Mouse (Mus musculus) hindbrain, embryonic 13.5 days (tissue): ENCODE measurements around the gene Antxr2. TPM values are rescaled to one million over a fixed set of nuclear protein-coding genes. Genes with fewer than 3 reads are reported as not detected.

Source experiments
- ATAC-seq: fragments of 200-750 bp; cut with Nextera tagmentation; 2 replicates; pipeline ENCODE4 v1.8.0; 2017; ENCODE audit warnings: moderate TSS enrichment; ENCODE audit not compliant: low FRiP score
- H3K27ac ChIP-seq: fragments of 300-500 bp; sonication (generic); 2 replicates; pipeline ENCODE4 v1.5.1; 2015; ENCODE audit warnings: inconsistent platforms, mild to moderate bottlenecking, moderate library complexity
- H3K27me3 ChIP-seq: fragments of 300-500 bp; sonication (generic); 2 replicates; pipeline ENCODE4 v1.6.1; 2015; ENCODE audit warnings: mild to moderate bottlenecking, inconsistent platforms
- H3K36me3 ChIP-seq: fragments of 300-500 bp; sonication (generic); 2 replicates; pipeline ENCODE4 v1.6.1; 2015; ENCODE audit warnings: mild to moderate bottlenecking, inconsistent platforms
- H3K4me1 ChIP-seq: fragments of 300-500 bp; sonication (generic); replicated peaks from 2 replicates; pipeline ENCODE4 v1.6.1; 2015; ENCODE audit warnings: inconsistent platforms
- H3K4me2 ChIP-seq: fragments of 300-500 bp; sonication (generic); 2 replicates; pipeline ENCODE4 v1.6.1; 2015; ENCODE audit warnings: inconsistent platforms, mild to moderate bottlenecking, moderate library complexity
- H3K4me3 ChIP-seq: fragments of 300-500 bp; sonication (generic); 2 replicates; pipeline ENCODE4 v1.5.1; 2015; ENCODE audit warnings: mild to moderate bottlenecking, inconsistent platforms
- H3K9ac ChIP-seq: fragments of 300-500 bp; sonication (generic); 2 replicates; pipeline ENCODE4 v1.6.1; 2015; ENCODE audit warnings: mild to moderate bottlenecking, inconsistent platforms
- H3K9me3 ChIP-seq: fragments of 300-500 bp; sonication (generic); 2 replicates; pipeline ENCODE4 v1.6.1; 2016; ENCODE audit warnings: inconsistent platforms
- WGBS: fragments of 180-500 bp; shearing (Covaris S2); methylation state at CpG from one replicate; pipeline ENCODE4 v1.1.7; 2015; 5-methylcytosine and 5-hydroxymethylcytosine counted together
- polyA plus RNA-seq: library from polyadenylated mRNA; unstranded; fragments of >200 nt; fragmentation: Nextera tagmentation; extraction: Ambion mirVana; gene quantifications from 2 replicates; pipeline ENCODE4 v1.2.1, GENCODE M21; 2015

Antxr2 gene
- polyA plus RNA-seq, 1 experiment from 2014 or later = 4.6 TPM

- 96% methylated on average over 4 of the region's 4 CpGs for WGBS
- no peak overlapping the region for H3K27ac ChIP-seq
- no peaks in the 10 kb centered on the region for H3K27me3 ChIP-seq
- ATAC-seq = no peak
- no peak overlapping the region for H3K9ac ChIP-seq
- no peak overlapping the region for H3K4me2 ChIP-seq
- no peaks in the 10 kb centered on the region for H3K9me3 ChIP-seq
- no peaks in the 10 kb centered on the region for H3K36me3 ChIP-seq
- peaks cover 6% of the 10 kb centered on the region; the same call in 1 of the 2 replicates for H3K4me1 ChIP-seq
- H3K4me3 ChIP-seq = no peak overlapping the region
These were observed 9.3 kb downstream of the Antxr2 start for GRCm38 (mm10) chr5:98021518-98021917.

DNA sequence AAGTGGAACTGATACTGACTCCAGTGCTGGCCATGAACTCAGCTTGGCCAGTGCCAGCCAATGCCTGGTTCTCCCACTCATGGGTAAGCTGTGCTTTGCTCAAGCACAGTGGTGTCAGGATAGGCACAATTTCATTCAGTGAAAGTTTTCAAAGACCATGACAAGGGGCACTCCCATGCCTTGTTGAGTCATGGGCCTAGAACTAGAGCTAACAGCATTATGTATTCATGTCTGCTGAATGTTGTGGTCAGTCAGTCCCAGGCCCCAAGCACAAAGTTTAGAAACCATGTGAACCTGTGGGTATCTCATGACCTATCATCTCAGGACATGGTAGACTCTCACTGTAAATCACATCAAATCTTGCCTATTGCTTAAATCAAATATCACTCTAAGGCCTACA is 10.2 kb downstream of the Antxr2 start:
- no peaks in the 10 kb centered on the region for H3K36me3 ChIP-seq
- no peak for ATAC-seq
- no peaks in the 10 kb centered on the region for H3K27me3 ChIP-seq
- no peak overlapping the region for H3K4me2 ChIP-seq
- H3K4me1 ChIP-seq = peaks cover 8% of the 10 kb centered on the region; the same call in 1 of the 2 replicates
- H3K27ac ChIP-seq = no peak overlapping the region
- H3K9me3 ChIP-seq = no peaks in the 10 kb centered on the region
- no peak overlapping the region for H3K4me3 ChIP-seq
- no peak overlapping the region for H3K9ac ChIP-seq

DNA sequence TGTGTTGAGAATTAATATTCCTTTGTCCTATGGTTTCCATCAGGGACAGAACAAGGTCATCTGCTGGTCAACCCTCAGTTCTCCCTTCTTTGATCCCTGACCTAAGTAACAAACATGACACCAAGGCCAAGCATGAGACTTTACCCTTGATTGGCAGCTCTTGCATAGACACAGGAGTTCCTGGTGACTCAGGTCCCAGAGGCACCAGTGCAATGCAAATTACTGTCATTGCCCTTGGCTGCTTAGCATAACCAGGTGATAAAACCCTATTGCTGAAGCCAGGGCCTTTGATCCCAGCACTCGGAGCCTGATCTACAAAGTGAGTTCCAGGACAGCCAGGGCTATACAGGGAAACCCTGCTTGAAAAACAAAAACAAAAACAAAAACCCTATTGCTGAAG is 11.4 kb downstream of the Antxr2 start:
- Histone ChIP-seq H3K4me1 (peaks cover 8% of the 10 kb centered on the region; the same call in 1 of the 2 replicates), H3K4me2 (no peak overlapping the region), H3K27ac (no peak overlapping the region), H3K9ac (no peak overlapping the region), H3K9me3 (no peaks in the 10 kb centered on the region), H3K36me3 (no peaks in the 10 kb centered on the region), H3K27me3 (no peaks in the 10 kb centered on the region), H3K4me3 (no peak overlapping the region)
- 67% methylated on average over 1 of the region's 1 CpGs for WGBS
- ATAC-seq = no peak

GRCm38 (mm10) chr5:98018162-98018561 is 12.7 kb downstream of the Antxr2 start:
- H3K4me3 ChIP-seq = no peak overlapping the region
- no peak for ATAC-seq
- H3K4me1 ChIP-seq = peaks cover 8% of the 10 kb centered on the region; the same call in 1 of the 2 replicates
- 94% methylated on average over 6 of the region's 6 CpGs for WGBS
- H3K9ac ChIP-seq = no peak overlapping the region
- no peak overlapping the region for H3K27ac ChIP-seq
- no peaks in the 10 kb centered on the region for H3K36me3 ChIP-seq
- no peak overlapping the region for H3K4me2 ChIP-seq
- H3K27me3 ChIP-seq = no peaks in the 10 kb centered on the region
- no peaks in the 10 kb centered on the region for H3K9me3 ChIP-seq

DNA sequence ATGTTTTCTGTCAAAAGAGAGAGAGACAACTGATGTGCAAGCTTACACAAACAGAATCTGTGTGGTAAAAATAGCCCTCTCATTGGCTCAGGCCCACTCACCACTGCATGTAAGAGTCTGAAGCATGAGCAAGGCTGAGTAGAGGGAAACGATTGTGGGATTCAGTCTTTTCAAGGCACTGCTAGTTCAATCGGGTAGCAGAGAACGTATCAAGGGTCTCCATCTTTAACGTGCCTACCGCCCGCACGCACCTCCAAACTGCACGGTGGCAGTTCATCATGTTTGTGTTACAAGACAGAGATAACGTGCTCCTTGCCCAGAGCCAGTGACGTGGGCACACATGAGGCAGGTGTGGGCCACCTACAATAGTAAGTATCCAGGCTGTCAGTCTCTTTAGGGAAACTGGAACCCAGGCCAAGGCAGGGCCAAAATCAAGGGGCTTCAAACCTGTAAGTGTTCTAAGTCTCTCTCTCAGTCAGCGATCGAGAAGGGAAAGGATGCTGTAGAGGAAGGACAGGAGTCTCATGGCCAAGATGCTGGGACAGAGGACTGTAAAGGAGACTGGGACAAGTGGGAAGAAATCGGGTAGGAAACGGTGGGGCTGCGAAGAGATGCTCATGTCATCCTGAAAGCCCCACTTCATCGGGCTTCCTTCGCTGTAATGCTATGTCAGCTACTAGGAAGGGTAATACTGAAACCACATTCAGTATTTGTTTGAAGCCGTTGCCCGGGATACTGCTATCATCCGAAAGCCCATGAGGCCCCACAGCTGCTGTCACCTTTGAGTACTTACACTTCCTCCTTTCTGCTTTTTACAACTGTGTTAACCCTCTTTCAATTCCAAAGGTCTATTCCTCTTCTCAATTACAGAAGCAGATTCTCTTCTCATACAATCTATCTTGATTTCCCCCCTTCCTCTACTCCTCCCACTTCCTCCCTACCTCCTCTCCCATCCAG is 14.3 kb downstream of the Antxr2 start:
- H3K4me1 ChIP-seq = peaks cover 8% of the 10 kb centered on the region; the same call in 1 of the 2 replicates
- H3K4me2 ChIP-seq = no peak overlapping the region
- no peaks in the 10 kb centered on the region for H3K27me3 ChIP-seq
- H3K36me3 ChIP-seq = no peaks in the 10 kb centered on the region
- H3K27ac ChIP-seq = no peak overlapping the region
- no peak overlapping the region for H3K9ac ChIP-seq
- WGBS = 75% methylated on average over 20 of the region's 20 CpGs
- H3K9me3 ChIP-seq = no peaks in the 10 kb centered on the region
- H3K4me3 ChIP-seq = no peak overlapping the region
- no peak for ATAC-seq

DNA sequence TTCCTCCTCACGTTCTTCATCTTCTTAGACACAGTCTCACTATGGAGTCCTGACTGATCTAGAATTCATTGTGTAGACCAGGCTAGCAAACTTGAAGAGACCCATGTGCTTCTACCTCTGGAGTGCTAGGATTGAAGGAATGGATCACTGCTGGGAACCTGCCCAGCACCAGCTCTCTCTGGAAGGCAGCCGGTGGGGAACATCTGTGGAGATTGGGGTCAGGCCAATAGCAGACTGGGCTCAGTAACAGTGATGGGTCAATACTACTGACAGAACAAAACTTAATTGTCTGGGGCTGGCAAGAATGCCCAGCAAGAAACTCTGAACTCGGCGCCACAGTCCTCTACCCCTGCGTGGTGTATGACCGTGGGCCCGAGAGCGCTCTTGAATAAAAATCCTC is 25.1 kb downstream of the Antxr2 start:
- H3K4me1 ChIP-seq = no peaks in the 10 kb centered on the region
- H3K9ac ChIP-seq = no peak overlapping the region
- no peak for ATAC-seq
- whole genome bisulfite sequencing = 95% methylated on average over 8 of the region's 8 CpGs
- H3K27me3 ChIP-seq = no peaks in the 10 kb centered on the region
- no peak overlapping the region for H3K4me3 ChIP-seq
- H3K4me2 ChIP-seq = no peak overlapping the region
- no peak overlapping the region for H3K27ac ChIP-seq
- no peaks in the 10 kb centered on the region; the same call in 1 of the 2 replicates for H3K9me3 ChIP-seq
- no peaks in the 10 kb centered on the region for H3K36me3 ChIP-seq

DNA sequence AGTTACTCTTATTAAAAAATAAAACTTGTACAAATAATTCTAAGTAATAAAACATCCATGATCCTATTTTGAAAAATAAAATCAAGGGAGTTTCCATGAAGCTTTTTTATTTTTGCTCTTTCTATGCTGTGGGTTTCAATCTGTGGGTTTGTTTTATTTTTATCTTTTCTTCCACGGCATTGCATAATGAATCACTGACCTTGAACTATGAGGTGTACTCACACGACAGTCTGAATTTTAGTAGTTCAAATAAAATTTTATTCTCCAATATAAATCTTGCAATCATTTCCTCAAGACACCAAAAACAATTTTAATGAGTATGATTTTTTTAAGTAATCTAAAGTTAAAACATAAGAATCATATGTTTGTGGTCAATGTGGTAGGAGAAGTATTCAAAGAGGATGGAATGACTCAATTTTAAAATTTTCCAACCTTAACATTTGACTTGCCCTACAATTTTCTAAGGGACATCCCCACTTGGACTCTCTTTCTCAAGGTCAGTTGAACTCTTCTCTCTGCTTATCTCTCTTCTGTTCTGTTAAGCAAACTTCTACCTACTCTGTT is 31.5 kb downstream of the Antxr2 start:
- Histone ChIP-seq H3K4me1 (no peaks in the 10 kb centered on the region), H3K9me3 (no peaks in the 10 kb centered on the region), H3K4me3 (no peak overlapping the region), H3K27me3 (no peaks in the 10 kb centered on the region), H3K4me2 (no peak overlapping the region), H3K36me3 (no peaks in the 10 kb centered on the region), H3K27ac (no peak overlapping the region), H3K9ac (no peak overlapping the region)
- ATAC-seq = no peak
- 88% methylated on average over 2 of the region's 2 CpGs for WGBS

DNA sequence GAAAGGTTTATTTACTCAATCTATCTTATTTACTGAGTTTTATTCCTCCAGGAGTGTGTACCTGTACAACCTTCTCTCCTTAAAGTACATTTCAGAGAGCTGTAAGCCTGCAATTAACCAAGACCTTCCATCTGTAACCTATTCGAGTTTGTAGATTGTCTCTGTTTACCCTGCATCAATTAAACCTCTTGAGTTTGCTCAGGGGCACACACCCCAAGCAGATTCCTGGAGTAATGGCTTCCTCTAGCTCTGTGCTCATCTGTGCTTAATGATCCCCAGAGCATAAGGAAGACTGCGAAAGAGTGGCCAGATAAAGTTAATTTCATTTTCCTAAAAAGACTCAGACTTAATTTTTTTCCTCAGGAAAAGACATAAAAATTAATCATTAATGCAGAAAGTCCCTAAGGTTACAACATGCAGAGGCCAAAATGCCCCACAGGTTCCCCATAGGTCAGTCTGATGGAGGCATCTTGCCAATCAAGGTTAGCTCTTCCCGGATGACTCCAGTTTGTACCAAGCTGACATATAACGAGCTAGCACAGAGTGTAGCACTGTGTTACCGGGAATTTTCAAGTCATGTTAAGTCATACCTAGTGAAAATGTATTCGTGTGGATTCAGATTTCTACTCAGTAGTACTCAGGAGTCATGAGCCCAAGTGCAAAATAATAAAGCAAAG is 34.2 kb downstream of the Antxr2 start:
- Histone ChIP-seq H3K27me3 (no peaks in the 10 kb centered on the region), H3K27ac (no peak overlapping the region), H3K4me1 (no peaks in the 10 kb centered on the region), H3K4me2 (no peak overlapping the region), H3K9me3 (no peaks in the 10 kb centered on the region), H3K4me3 (no peak overlapping the region), H3K9ac (no peak overlapping the region), H3K36me3 (no peaks in the 10 kb centered on the region)
- WGBS = 78% methylated on average over 6 of the region's 6 CpGs
- ATAC-seq = no peak

GRCm38 (mm10) chr5:97995881-97996280 is 35.0 kb downstream of the Antxr2 start:
- Histone ChIP-seq H3K27ac (no peak overlapping the region), H3K4me2 (no peak overlapping the region), H3K4me3 (no peak overlapping the region), H3K4me1 (no peaks in the 10 kb centered on the region), H3K27me3 (no peaks in the 10 kb centered on the region), H3K9me3 (no peaks in the 10 kb centered on the region), H3K36me3 (no peaks in the 10 kb centered on the region), H3K9ac (no peak overlapping the region)
- no peak for ATAC-seq
- WGBS = 83% methylated on average over 4 of the region's 4 CpGs

DNA sequence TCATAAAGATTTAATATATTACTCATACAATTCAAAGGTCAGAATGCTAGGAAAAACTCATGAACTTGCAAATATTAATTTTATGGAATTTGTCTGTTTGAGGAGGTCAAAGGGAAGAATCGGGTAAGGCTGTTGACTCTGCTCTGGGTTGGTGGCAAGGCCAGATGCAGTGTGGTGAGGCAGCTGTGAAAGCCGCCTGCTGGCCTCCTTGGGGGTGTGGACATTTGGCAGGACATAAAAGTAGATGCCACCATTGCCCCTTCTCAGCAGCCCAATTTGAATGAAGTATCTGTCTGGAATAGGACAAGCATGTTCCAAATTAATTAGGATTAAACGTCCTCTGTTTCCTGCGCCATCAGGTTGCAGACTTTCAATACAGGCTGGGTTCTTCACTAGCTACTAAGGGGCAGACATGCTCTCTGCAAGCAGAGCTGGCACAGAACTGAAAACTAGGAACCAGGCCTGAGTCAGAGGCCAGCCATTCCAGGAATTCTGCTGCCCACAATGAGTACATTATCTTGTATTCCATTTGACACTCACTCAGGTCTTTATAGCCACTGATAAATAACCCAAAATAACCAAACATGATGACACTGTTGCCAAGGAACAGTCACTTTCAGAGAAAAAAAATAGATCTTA is 44.1 kb downstream of the Antxr2 start:
- H3K4me1 ChIP-seq = no peaks in the 10 kb centered on the region
- no peak overlapping the region for H3K4me3 ChIP-seq
- H3K4me2 ChIP-seq = no peak overlapping the region
- no peak for ATAC-seq
- no peak overlapping the region for H3K9ac ChIP-seq
- H3K9me3 ChIP-seq = no peaks in the 10 kb centered on the region
- H3K36me3 ChIP-seq = 0 out of 2 replicates have a peak, but pooled peaks cover 2% of the 10 kb centered on the region
- no peak overlapping the region for H3K27ac ChIP-seq
- no peaks in the 10 kb centered on the region for H3K27me3 ChIP-seq
- 95% methylated on average over 4 of the region's 4 CpGs for WGBS

DNA sequence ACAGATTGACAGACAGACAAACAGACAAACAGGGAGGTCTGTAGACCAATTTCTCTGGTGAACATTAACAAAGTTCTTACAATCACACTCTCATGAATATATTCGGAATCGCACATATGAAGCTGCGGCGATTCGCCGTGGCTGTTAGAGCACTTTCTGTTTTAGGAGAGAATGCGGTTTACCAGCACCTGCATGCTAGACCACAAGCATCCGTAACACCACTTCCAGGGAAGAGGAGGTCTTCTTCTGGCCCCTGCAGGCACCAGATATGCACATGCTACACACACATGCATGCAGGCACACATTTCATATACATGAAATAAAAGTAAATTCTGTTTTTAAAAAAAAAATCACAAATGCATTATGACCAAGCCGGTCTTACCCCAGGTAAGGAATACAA is 47.5 kb downstream of the Antxr2 start:
- ATAC-seq = no peak
- Histone ChIP-seq H3K27me3 (no peaks in the 10 kb centered on the region), H3K4me2 (no peak overlapping the region), H3K9ac (no peak overlapping the region), H3K4me1 (peaks cover 3% of the 10 kb centered on the region; the same call in 1 of the 2 replicates), H3K27ac (no peak overlapping the region), H3K4me3 (no peak overlapping the region), H3K36me3 (0 out of 2 replicates have a peak, but pooled peaks cover under 1% of the 10 kb centered on the region), H3K9me3 (no peaks in the 10 kb centered on the region)
- WGBS = 97% methylated on average over 9 of the region's 9 CpGs

- no peaks in the 10 kb centered on the region for H3K36me3 ChIP-seq
- ATAC-seq = peak; percentile 54; the same call in 1 of the 2 replicates
- no peaks in the 10 kb centered on the region for H3K9me3 ChIP-seq
- peak overlapping the region; percentile 49 for H3K4me2 ChIP-seq
- H3K4me1 ChIP-seq = peaks cover 3% of the 10 kb centered on the region; the same call in 1 of the 2 replicates
- H3K27me3 ChIP-seq = no peaks in the 10 kb centered on the region
- peak overlapping the region; percentile 16 for H3K4me3 ChIP-seq
- 0 out of 2 replicates have a peak overlapping the region, but pooled peaks have one; percentile 25 for H3K27ac ChIP-seq
- peak overlapping the region; percentile 26; the same call in 1 of the 2 replicates for H3K9ac ChIP-seq
- WGBS = 38% methylated on average over 14 of the region's 14 CpGs
These were observed 50.4 kb downstream of the Antxr2 start for GRCm38 (mm10) chr5:97980472-97980871.
